Mouse (Mus musculus) limb, embryonic 13.5 days (tissue): Measurements from ENCODE around the gene Ubr4. TPM values are rescaled to one million over a fixed set of nuclear protein-coding genes. Genes with fewer than 3 reads are reported as not detected.

Experiments
- ATAC-seq: fragments of 200-750 bp; cut with Nextera tagmentation; 2 replicates; pipeline ENCODE4 v1.8.0; 2017; ENCODE audit warnings: low read depth, moderate number of reproducible peaks, moderate TSS enrichment; ENCODE audit not compliant: low FRiP score
- H3K27ac ChIP-seq: fragments of 300-500 bp; sonication (generic); 2 replicates; pipeline ENCODE4 v1.5.1; 2015; ENCODE audit warnings: inconsistent platforms, mild to moderate bottlenecking, moderate library complexity
- H3K27me3 ChIP-seq: fragments of 300-500 bp; sonication (generic); 2 replicates; pipeline ENCODE4 v1.6.1; 2015; ENCODE audit warnings: mild to moderate bottlenecking, inconsistent platforms
- H3K36me3 ChIP-seq: fragments of 300-500 bp; sonication (generic); 2 replicates; pipeline ENCODE4 v1.6.1; 2015; ENCODE audit warnings: inconsistent platforms, mild to moderate bottlenecking, moderate library complexity
- H3K4me1 ChIP-seq: fragments of 300-500 bp; sonication (generic); 2 replicates; pipeline ENCODE4 v1.6.1; 2015; ENCODE audit warnings: inconsistent platforms
- H3K4me2 ChIP-seq: fragments of 300-500 bp; sonication (generic); replicated peaks from 2 replicates; pipeline ENCODE4 v1.6.1; 2015; ENCODE audit warnings: inconsistent platforms, mild to moderate bottlenecking, moderate library complexity
- H3K4me3 ChIP-seq: fragments of 300-500 bp; sonication (generic); 2 replicates; pipeline ENCODE4 v1.5.1; 2015; ENCODE audit warnings: moderate library complexity, mild to moderate bottlenecking, inconsistent platforms
- H3K9ac ChIP-seq: fragments of 300-500 bp; sonication (generic); 2 replicates; pipeline ENCODE4 v1.6.1; 2015; ENCODE audit warnings: mild to moderate bottlenecking, inconsistent platforms
- H3K9me3 ChIP-seq: fragments of 300-500 bp; sonication (generic); 2 replicates; pipeline ENCODE4 v1.6.1; 2016; ENCODE audit warnings: inconsistent platforms
- WGBS: fragments of 180-500 bp; shearing (Covaris S2); methylation state at CpG from one replicate; pipeline ENCODE4 v1.1.7; 2015; 5-methylcytosine and 5-hydroxymethylcytosine counted together
- polyA plus RNA-seq: library from polyadenylated mRNA; unstranded; fragments of >200 nt; fragmentation: Nextera tagmentation; extraction: Ambion mirVana; gene quantifications from 2 replicates; pipeline ENCODE4 v1.2.1, GENCODE M21; 2015

Ubr4 gene
- polyA plus RNA-seq, 1 experiment from 2014 or later = 78.3 TPM

- Histone ChIP-seq H3K9ac (no peak overlapping the region), H3K4me1 (no peaks in the 10 kb centered on the region), H3K9me3 (no peaks in the 10 kb centered on the region), H3K27me3 (no peaks in the 10 kb centered on the region), H3K27ac (no peak overlapping the region), H3K36me3 (peaks cover 95% of the 10 kb centered on the region), H3K4me3 (no peak overlapping the region), H3K4me2 (no peak overlapping the region)
- no peak for ATAC-seq
- 37% methylated on average over 2 of the region's 2 CpGs for WGBS
These were observed 43.0 kb downstream of the Ubr4 start for GRCm38 (mm10) chr4:139395431-139395830.

GRCm38 (mm10) chr4:139400487-139400886 lies 48.1 kb downstream of the Ubr4 start:
- Histone ChIP-seq H3K36me3 (peaks cover 95% of the 10 kb centered on the region), H3K4me2 (no peak overlapping the region), H3K9me3 (no peaks in the 10 kb centered on the region), H3K4me3 (no peak overlapping the region), H3K27me3 (no peaks in the 10 kb centered on the region), H3K9ac (no peak overlapping the region), H3K27ac (no peak overlapping the region), H3K4me1 (no peaks in the 10 kb centered on the region)
- no peak for ATAC-seq
- WGBS = 86% methylated on average over 5 of the region's 5 CpGs

GRCm38 (mm10) chr4:139403214-139403613 lies 50.8 kb downstream of the Ubr4 start:
- Histone ChIP-seq H3K9me3 (no peaks in the 10 kb centered on the region), H3K4me1 (no peaks in the 10 kb centered on the region), H3K4me3 (no peak overlapping the region), H3K36me3 (peaks cover 98% of the 10 kb centered on the region), H3K4me2 (no peak overlapping the region), H3K27ac (no peak overlapping the region), H3K27me3 (no peaks in the 10 kb centered on the region), H3K9ac (no peak overlapping the region)
- no peak for ATAC-seq
- 86% methylated on average over 14 of the region's 14 CpGs for WGBS

GRCm38 (mm10) chr4:139411351-139411750 lies 58.9 kb downstream of the Ubr4 start:
- ATAC-seq = no peak
- H3K4me1 ChIP-seq = no peaks in the 10 kb centered on the region
- H3K4me2 ChIP-seq = no peak overlapping the region
- H3K36me3 ChIP-seq = peaks cover 100% of the 10 kb centered on the region
- no peak overlapping the region for H3K4me3 ChIP-seq
- no peaks in the 10 kb centered on the region for H3K9me3 ChIP-seq
- no peak overlapping the region for H3K9ac ChIP-seq
- no peak overlapping the region for H3K27ac ChIP-seq
- 86% methylated on average over 3 of the region's 3 CpGs for WGBS
- H3K27me3 ChIP-seq = no peaks in the 10 kb centered on the region

- Histone ChIP-seq H3K27me3 (no peaks in the 10 kb centered on the region), H3K27ac (no peak overlapping the region), H3K36me3 (peaks cover 99% of the 10 kb centered on the region), H3K4me2 (no peak overlapping the region), H3K4me3 (no peak overlapping the region), H3K9me3 (no peaks in the 10 kb centered on the region), H3K9ac (no peak overlapping the region), H3K4me1 (no peaks in the 10 kb centered on the region)
- 59% methylated on average over 1 of the region's 1 CpGs for WGBS
- no peak for ATAC-seq
These were observed 65.5 kb downstream of the Ubr4 start for GRCm38 (mm10) chr4:139417868-139418267.

- H3K27me3 ChIP-seq = no peaks in the 10 kb centered on the region
- no peaks in the 10 kb centered on the region for H3K4me1 ChIP-seq
- H3K36me3 ChIP-seq = peaks cover 99% of the 10 kb centered on the region
- no peaks in the 10 kb centered on the region for H3K9me3 ChIP-seq
- no peak overlapping the region for H3K4me2 ChIP-seq
- no peak for ATAC-seq
- 94% methylated on average over 7 of the region's 7 CpGs for WGBS
- H3K4me3 ChIP-seq = no peak overlapping the region
- no peak overlapping the region for H3K27ac ChIP-seq
- H3K9ac ChIP-seq = no peak overlapping the region
These were observed 69.2 kb downstream of the Ubr4 start for GRCm38 (mm10) chr4:139421621-139422020.

- H3K4me3 ChIP-seq = no peak overlapping the region
- no peaks in the 10 kb centered on the region for H3K27me3 ChIP-seq
- H3K27ac ChIP-seq = no peak overlapping the region
- no peak overlapping the region for H3K4me2 ChIP-seq
- H3K36me3 ChIP-seq = peaks cover 99% of the 10 kb centered on the region
- no peaks in the 10 kb centered on the region for H3K9me3 ChIP-seq
- no peak for ATAC-seq
- H3K9ac ChIP-seq = no peak overlapping the region
- 87% methylated on average over 2 of the region's 2 CpGs for WGBS
- H3K4me1 ChIP-seq = no peaks in the 10 kb centered on the region
These were observed 70.0 kb downstream of the Ubr4 start for GRCm38 (mm10) chr4:139422409-139422808.

GRCm38 (mm10) chr4:139423270-139423669 lies 70.9 kb downstream of the Ubr4 start:
- peaks cover 99% of the 10 kb centered on the region for H3K36me3 ChIP-seq
- H3K4me3 ChIP-seq = no peak overlapping the region
- no peak overlapping the region for H3K27ac ChIP-seq
- H3K4me2 ChIP-seq = no peak overlapping the region
- H3K9me3 ChIP-seq = no peaks in the 10 kb centered on the region
- no peak overlapping the region for H3K9ac ChIP-seq
- WGBS = 71% methylated on average over 2 of the region's 2 CpGs
- ATAC-seq = no peak
- no peaks in the 10 kb centered on the region for H3K4me1 ChIP-seq
- H3K27me3 ChIP-seq = no peaks in the 10 kb centered on the region

GRCm38 (mm10) chr4:139430176-139430575 lies 77.8 kb downstream of the Ubr4 start:
- ATAC-seq = no peak
- Histone ChIP-seq H3K36me3 (peaks cover 99% of the 10 kb centered on the region), H3K9ac (no peak overlapping the region), H3K9me3 (no peaks in the 10 kb centered on the region), H3K4me1 (no peaks in the 10 kb centered on the region), H3K4me3 (no peak overlapping the region), H3K27me3 (no peaks in the 10 kb centered on the region), H3K27ac (no peak overlapping the region), H3K4me2 (no peak overlapping the region)
- WGBS = 54% methylated on average over 15 of the region's 15 CpGs

- H3K36me3 ChIP-seq = peaks cover 99% of the 10 kb centered on the region
- ATAC-seq = no peak
These were observed 78.5 kb downstream of the Ubr4 start for GRCm38 (mm10) chr4:139430891-139431290.

GRCm38 (mm10) chr4:139432966-139433765 lies 80.8 kb downstream of the Ubr4 start:
- Histone ChIP-seq H3K9me3 (no peaks in the 10 kb centered on the region), H3K4me3 (no peak overlapping the region), H3K27ac (no peak overlapping the region), H3K4me2 (no peak overlapping the region), H3K4me1 (no peaks in the 10 kb centered on the region), H3K27me3 (no peaks in the 10 kb centered on the region), H3K36me3 (peaks cover 99% of the 10 kb centered on the region), H3K9ac (no peak overlapping the region)
- ATAC-seq = no peak
- WGBS = 91% methylated on average over 15 of the region's 15 CpGs

More at GRCm38 (mm10) chr4:139430891-139431290, 78.5 kb downstream of the Ubr4 start:
- 82% methylated on average over 4 of the region's 4 CpGs for WGBS
- Histone ChIP-seq H3K27me3 (no peaks in the 10 kb centered on the region), H3K4me2 (no peak overlapping the region), H3K27ac (no peak overlapping the region), H3K9ac (no peak overlapping the region), H3K4me3 (no peak overlapping the region), H3K4me1 (no peaks in the 10 kb centered on the region), H3K9me3 (no peaks in the 10 kb centered on the region)

GRCm38 (mm10) chr4:139441244-139441643 lies 88.8 kb downstream of the Ubr4 start:
- Histone ChIP-seq H3K27ac (no peak overlapping the region), H3K9me3 (no peaks in the 10 kb centered on the region), H3K27me3 (no peaks in the 10 kb centered on the region), H3K4me3 (no peak overlapping the region), H3K4me1 (no peaks in the 10 kb centered on the region), H3K36me3 (peaks cover 98% of the 10 kb centered on the region), H3K9ac (no peak overlapping the region), H3K4me2 (no peak overlapping the region)
- WGBS = 92% methylated on average over 5 of the region's 5 CpGs
- no peak for ATAC-seq

GRCm38 (mm10) chr4:139441806-139442205 lies 89.4 kb downstream of the Ubr4 start:
- Histone ChIP-seq H3K27me3 (no peaks in the 10 kb centered on the region), H3K4me1 (no peaks in the 10 kb centered on the region), H3K9ac (no peak overlapping the region), H3K4me2 (no peak overlapping the region), H3K27ac (no peak overlapping the region), H3K4me3 (no peak overlapping the region), H3K9me3 (no peaks in the 10 kb centered on the region), H3K36me3 (peaks cover 98% of the 10 kb centered on the region)
- no peak for ATAC-seq
- 86% methylated on average over 4 of the region's 4 CpGs for WGBS
